Mouse (Mus musculus): ENCODE results near the gene Rdh9.
"Not testable (repeated sequence)": the region's sequence is repeated elsewhere in the genome, so short reads cannot be mapped to it uniquely, and the experiment has no call there.

The Rdh9 gene

DNA sequence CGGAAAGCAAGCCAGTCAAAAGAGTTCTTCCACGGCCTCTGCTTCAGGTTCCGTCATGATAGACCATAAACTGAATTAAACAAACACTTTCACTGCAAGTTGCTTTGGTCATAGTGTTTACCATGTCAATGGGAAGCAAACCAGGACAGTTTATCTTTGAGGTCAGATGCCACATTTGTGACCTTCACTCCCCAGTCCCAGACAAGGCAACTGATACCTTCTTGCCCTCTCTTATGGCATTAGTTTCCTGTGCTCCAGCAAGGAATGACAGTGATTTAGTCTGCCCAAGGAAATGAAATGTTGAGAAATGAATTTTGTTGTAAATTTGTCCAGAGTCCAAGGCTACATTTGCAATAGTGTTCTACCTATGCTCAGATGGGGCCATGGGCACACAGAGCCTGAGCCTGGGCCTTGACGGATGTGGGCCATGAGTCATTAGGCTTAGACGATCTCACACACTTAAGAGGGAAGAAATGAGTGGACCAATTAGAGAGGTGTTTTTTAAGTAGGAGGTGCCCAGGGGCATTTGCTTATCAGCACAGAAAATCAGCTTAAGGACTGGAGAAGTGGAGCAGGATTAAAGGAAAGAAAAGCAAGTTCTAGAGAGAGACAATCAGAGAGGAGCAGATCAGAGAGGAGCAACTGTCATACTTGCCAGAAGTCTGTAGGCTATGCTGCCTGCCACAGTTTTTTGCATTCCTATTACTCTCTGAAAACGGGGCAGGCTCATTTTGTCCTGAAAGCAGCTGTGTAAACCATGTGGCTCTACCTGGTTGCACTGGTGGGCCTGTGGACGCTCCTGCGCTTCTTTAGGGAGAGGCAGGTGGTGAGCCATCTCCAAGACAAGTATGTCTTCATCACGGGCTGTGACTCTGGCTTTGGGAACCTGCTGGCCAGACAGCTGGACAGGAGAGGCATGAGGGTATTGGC lies 16.7 kb upstream of the Rdh9 start, which contains the start of the genes Rdh1 and Rdh16f1:
Gene Rdh1 (plus strand): TSS at position 541 of the 930 bp plus-strand sequence.
Gene Rdh16f1 (plus strand): TSS at position 607 of the 930 bp plus-strand sequence.
- no peak for DNase-seq (ENCODE audit: low spot score)

DNA sequence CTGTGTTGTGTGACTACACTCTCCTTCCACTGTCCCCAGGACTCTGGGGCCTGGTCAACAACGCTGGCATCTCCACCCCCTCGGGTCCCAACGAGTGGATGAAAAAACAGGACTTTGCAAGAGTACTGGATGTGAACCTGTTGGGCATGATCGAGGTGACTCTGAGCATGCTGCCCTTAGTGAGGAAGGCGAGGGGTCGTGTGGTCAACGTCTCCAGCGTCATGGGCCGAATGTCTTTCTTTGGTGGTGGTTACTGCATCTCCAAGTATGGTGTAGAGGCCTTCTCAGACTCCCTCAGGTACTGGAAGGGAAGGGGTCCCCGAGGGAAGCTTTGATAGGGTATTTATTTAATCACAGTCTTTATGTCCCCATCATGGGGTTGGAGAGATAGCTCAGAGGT lies 13.3 kb upstream of the Rdh9 start:
- DNase-seq (ENCODE audit: low spot score), result not testable (repeated sequence)

DNA sequence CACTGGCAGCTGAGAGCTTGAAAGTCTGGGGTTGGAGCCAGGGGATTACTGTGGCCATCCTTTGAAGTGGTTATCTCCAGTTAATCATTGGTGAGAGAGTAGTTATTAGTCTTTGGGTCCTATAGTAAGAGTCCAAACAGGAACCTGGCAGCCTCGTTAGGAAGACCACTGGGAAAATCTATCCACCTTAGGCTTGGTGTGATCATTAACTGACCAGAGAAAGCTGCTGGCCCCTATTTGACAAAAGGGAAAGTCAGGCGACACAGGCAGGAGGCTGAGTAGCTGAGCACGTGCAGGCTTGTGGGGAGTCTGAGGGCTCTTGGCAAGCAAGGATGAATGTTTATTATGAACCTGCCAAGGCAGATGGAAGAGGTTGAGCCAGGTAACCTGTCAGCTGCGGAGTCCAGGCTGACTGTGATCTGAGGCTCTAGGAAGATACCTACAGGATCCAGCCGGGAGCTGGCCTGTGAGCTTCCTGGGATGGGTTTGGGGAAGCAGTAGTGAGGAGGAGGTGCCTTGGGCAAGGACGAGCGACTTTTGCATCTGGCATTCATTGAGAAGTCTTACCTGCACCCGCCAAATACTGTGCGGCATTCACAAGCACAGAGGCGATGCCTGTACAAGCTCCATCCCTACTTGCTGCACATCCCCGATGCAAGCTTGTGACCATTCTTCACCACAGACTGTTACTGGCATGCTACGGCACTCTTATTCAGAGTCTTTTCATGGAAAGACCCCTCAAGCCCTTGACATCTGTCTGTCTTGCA lies 12.1 kb upstream of the Rdh9 start:
- no peak for DNase-seq (ENCODE audit: low spot score)

DNA sequence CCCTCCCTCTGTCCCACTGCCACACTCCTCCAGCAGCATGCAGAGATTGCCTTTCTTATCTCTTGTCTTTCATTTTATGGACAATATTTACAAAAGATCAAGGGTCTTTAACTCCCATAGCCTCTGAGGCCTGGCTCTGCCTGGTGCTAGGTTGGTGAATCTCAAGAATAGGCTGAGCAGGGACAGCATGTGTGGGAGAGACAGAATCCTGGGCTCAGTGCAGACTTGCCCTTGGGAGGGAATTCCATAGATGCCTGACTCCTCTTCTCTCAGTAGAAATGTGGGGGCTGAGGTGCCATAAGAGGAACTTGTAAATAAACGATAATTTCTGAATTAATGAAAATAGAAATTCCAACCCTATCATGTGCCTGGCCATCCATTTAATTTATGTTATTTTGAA lies 9.6 kb upstream of the Rdh9 start:
- no peak for DNase-seq (ENCODE audit: low spot score)

DNA sequence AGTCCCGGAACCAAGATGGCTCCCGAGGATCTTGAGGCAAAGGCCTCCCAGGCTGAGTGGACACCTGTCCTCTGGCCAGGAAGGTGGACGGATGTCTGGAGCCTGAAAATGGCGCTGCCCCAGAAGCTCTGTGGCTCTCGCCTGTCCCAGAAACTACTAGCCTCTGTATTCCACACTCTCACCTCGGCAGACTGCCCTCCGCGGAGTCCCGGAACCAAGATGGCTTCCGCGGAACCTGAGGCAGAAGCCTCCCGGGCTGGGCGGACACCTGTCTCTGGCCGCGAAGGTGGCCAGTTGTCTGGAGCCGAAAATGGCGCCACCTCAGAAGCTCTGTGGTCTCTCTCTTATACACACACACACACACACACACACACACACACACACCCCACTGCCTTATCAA lies 6.1 kb downstream of the Rdh9 start:
- not testable (repeated sequence) for DNase-seq (ENCODE audit: low spot score)

DNA sequence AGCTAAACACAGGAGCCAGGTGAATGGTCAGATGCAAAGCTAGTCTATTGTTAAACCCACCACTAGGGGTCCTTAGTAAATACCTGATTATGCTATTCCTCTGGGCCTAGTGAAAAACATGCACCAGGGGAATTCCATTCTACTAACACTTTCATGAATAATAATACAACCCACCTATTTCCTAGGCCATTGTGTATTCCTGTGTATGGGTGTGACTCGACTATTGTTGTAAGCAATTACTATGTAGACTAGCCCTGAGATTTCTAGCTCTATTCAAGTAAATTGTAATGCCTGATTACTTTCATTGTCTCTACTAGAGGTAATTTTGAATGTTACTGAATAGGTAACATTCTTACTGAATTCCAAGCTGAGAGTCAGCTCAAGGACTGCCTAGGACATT lies 9.2 kb downstream of the Rdh9 start:
- DNase-seq (ENCODE audit: low spot score), result not testable (repeated sequence)

DNA sequence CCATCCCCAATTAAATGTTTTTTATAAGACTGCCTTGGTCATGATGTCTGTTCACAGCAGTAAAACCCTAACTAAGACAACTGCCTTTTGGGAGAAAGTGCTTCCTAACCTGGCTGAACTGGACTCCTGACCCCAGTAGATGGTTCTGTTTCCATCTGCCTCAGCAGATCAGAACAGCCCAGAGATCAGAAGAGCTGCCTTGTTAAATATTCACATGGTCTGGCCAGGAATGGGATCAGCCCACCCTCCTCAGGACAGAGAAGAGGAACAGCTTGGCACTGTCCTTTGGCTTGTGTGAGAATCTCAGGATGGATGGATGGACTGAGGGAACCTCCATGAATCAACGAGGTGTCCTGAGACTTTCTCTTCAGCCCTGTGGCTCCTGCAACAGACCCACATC lies 23.1 kb downstream of the Rdh9 start:
- no peak for DNase-seq (ENCODE audit: low spot score)

DNA sequence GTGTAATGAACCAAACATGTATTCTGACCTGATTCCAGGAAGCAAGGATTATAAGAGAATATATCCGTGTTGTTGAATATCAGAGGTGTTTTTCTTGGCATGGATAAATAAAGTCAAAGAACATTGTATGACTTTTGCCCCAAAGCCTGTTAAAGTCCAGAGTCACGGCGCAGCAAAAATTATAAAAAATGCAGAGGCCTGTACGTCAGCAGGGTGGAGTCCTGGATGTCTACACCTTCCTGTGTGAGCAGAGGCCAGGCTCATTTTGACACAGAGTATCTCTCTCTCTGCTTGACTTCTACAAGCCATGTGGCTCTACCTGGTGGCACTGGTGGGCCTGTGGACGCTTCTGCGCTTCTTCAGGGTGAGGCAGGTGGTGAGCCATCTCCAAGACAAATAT lies 24.7 kb downstream of the Rdh9 start, which contains the start of gene Rdh16:
Gene Rdh16 (plus strand): TSS at position 262 of the 400 bp plus-strand sequence.
- DNase-seq (ENCODE audit: low spot score), result no peak

DNA sequence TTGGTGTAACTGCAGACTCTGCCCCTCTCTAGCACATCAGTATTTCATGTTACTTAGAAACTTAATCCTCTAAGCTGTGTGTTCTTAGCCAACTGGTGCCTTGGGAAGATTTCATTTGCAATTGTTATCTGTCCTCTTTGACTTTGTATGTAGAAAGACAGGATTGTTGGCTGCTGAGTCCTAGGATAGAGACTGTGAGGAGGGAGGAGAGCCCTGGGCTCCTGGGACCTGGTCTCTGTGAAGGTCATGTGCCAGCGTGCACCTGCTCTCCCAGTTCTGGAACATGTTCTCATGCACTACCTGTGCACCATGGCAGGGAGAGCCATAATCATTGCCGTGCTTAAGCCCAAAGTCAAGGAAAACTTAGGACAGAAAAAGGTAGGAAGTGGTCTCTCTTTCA lies 25.4 kb downstream of the Rdh9 start:
- DNase-seq (ENCODE audit: low spot score), result no peak

DNA sequence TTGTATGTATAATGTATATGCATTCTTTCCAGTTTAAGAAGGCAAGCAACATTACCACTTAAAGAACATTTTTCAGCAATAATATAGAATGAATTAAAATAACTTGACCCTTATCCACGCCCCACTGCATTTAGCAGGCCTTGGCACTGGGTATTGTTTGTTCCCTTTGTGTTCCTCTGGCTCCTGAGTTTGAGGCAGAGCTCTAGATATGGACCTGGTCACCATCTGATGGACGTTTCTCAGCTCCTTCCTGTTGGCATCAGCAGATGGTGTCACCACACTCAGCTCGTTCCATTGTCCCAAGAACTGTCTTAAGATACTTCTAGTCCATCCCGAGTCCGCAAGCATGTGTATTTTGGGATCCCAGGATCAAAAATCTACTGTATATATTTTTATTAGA lies 26.1 kb downstream of the Rdh9 start:
- no peak for DNase-seq (ENCODE audit: low spot score)

DNA sequence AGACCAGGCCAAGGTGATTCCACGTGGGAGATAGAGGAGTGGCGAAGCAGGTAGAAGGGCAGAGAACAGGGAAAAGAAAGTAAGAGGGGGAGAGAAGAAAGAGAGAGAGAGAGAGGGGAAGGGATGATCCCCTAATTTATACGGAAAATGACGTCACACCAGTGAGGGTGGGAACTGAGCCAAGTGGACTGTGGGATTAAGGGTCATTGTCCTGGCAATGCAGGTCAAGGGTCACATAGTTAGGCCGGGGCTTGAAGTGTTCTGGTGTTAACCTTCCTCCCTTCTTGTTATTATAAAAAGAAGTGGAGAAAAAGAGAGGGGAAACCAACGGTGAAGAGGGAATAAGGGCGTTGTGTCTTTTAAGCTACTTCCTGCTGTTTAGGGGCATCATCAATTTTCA lies 28.2 kb downstream of the Rdh9 start:
- DNase-seq (ENCODE audit: low spot score), result no peak

DNA sequence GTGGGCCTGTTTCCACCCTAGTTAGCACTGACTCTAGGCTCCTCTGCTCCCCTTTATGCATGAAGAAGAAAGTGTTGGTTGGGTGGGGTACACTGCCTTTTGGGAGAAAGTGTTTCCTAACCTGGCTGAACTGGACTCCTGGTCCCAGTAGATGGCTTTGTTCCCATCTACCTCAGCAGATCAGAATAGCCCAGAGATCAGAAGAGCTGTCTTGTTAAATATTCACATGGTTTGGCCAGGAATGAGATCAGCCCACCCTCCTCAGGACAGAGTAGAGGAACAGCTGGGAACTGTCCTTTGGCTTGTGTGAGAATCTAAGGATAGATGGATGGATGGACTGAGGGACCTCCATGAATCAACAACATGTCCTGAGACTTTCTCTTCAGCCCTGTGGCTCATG lies 39.7 kb downstream of the Rdh9 start:
- no peak for DNase-seq (ENCODE audit: low spot score)

DNA sequence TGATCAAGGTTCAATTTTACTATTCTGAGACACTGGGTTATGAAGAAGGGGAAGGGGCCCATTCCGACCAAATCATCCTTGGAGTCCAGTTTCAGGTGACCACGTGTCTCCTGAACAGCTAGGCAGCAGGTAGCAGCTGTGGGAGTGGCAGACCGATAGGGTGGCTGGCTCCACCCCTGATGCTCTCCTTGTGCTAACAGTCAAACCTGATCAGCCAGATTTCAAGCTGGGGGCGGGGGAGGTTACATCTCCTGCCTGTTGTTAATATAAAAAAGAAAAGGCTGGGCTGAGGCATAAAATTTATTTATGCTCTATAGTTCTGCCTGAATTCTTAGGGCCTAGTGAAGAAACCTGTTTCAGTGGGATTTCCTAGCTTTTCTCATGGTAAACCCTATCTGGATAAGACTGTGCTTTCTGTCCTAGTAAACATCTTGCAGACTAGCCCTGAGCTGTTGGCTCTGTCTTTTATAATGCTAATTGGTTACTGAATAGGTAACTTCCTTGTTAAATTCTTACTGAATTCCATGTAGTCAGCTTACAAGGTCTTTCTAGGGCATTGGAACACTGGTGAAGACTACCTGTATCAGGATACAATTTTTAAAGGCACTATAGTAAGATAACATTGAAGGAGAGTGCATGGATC lies 41.2 kb downstream of the Rdh9 start:
- DNase-seq (ENCODE audit: low spot score), result peak; percentile 41

DNA sequence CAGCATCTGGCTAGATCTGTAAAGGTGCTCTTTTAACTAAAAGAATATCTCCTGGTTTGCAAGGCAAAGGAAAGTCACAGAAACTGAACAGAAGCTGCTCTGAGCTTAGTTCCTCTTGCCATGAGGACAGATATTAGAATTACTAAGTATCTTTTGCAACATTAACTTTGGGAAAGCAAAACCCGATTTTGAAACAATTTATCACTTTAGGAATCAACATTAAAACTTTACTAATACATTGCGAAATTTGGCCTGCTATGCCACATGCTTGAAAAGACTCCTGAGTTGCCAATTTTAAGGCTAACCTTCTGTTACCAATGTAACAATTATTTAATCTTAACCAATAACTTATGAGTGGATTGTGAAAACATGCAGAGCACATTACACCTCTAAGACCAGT lies 45.6 kb downstream of the Rdh9 start:
- DNase-seq (ENCODE audit: low spot score), result not testable (repeated sequence)

DNA sequence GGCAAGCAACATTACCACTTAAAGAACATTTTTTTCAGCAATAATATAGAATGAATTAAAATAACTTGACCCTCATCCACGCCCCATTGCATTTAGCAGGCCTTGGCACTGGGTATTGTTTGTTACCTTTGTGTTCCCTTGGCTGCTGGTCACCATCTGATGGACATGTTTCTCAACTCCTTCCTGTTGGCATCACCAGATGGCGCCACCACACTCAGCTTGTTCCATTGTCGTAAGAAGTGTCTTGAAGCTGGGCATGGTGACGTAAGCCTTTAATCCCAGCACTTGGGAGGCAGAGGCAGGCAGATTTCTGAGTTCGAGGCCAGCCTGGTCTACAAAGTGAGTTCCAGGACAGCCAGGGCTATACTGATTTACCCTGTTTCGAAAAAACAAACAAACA lies 49.2 kb downstream of the Rdh9 start:
- DNase-seq (ENCODE audit: low spot score), result no peak

DNA sequence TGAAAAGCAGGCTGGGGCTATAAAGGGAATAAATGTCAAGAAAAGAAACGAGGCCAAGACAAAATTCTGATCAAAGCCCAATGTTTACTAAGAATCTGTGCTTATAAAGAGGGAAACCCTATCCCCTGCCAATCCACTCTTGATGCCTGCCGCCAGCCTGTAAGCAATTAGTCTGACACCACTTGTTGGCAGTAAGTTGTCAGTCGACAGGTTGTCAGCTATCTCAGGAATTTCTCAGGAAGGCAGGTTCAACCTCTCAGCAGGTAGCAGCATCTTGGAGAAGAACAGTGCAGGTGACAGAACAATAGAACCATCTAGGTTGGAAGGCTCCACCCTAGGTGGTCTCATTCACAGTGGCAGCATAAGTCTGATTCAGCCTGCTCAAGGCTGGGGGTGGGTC lies 52.9 kb downstream of the Rdh9 start:
- DNase-seq (ENCODE audit: low spot score), result no peak

DNA sequence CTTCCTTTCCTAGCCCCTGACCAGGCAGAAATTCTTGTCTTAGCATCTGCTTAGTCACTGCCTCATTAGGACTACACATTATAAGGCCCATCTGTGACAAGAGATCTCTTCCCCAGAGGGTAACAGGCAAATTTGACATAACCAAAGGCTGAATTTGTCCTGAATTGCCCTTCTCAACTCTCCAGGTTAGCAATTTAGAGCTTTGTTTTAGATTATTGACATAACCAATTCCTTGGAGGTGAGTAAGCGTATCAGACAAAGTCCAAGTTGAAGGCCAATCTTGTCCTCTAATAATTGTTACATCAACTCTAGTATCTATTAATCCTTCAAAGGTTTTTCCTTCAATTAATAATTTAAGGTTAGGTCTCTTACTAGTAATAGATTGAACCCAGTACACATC lies 58.0 kb downstream of the Rdh9 start:
- DNase-seq (ENCODE audit: low spot score), result not testable (repeated sequence)

DNA sequence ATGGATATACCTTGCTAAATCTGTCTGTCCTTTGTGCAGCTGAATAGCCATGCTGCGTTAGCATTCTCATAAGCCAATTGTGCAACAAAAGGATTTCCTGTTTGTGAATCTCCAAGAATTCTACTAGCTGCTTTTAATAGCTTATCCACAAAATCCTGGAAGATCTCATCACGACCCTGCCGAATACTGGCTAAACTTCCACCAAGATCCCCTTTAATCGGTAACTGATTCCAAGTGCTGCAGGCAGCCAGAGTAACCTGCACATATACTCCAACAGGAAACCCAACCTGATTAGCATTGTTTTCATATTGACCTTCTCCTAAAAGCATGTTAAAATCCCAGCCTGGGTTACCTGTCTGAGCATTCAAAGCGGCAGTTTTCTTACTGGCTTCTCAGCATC lies 59.1 kb downstream of the Rdh9 start:
- no peak for DNase-seq (ENCODE audit: low spot score)

DNA sequence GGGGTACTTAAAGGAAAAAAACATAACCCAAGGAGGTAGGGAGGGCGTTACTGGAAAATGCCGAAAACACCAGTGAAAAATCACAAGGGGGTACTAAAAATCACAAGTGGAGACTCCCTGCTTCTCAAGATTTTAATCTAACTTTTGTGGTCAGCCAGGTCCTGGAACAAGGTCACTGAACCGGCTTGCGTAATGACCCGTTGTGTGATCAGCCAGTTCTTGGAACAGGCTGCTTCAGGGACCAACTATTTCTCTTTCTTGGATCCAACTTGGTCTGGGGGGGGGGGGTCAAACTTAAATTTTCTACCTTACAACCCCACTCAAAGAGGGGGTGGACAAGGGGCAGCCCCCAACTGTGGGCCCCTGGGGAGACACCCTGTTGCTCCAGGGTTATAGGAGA lies 61.6 kb downstream of the Rdh9 start:
- not testable (repeated sequence) for DNase-seq (ENCODE audit: low spot score)

DNA sequence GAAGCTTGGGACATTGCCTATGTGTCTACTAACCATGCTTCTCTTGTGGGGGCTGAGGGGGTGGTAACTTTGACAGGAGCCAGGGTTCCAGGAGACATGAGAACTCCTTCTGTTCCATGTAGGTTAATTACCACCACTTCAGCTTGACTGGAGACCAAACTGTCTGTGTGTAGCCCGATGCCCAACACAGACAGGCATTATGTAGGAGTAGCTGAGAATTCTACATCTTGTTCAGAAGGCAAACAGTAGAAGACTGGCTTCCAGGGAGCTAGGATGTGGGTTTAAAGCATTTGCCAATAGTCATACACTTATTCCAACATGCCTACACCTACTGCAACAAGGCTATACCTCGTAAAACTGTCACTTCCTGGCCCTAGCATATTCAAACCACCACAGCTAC lies 62.4 kb downstream of the Rdh9 start:
- no peak for DNase-seq (ENCODE audit: low spot score)

DNA sequence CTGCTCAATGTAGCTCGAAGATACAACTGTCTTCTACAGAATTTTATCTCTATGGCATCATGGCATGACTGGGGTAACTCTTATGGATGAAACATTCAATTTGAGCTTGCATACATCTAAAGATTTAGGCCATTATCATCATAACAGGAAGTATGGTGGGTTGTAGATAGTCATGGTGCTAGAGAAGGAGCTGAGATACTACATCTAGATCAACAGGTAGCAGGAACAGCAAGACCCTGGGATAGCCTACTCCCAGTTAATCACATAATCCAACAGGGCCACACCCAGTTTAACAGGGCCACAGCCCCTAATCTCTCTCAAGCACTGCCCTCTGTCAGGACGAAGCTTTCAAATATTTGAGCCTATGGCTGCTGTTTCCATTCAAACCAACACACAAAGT lies 64.6 kb downstream of the Rdh9 start:
- no peak for DNase-seq (ENCODE audit: low spot score)

Measured in urinary bladder, postnatal 14 days (tissue).